Mouse (Mus musculus): ENCODE results near the gene Plxdc2.

Gene Plxdc2

DNA sequence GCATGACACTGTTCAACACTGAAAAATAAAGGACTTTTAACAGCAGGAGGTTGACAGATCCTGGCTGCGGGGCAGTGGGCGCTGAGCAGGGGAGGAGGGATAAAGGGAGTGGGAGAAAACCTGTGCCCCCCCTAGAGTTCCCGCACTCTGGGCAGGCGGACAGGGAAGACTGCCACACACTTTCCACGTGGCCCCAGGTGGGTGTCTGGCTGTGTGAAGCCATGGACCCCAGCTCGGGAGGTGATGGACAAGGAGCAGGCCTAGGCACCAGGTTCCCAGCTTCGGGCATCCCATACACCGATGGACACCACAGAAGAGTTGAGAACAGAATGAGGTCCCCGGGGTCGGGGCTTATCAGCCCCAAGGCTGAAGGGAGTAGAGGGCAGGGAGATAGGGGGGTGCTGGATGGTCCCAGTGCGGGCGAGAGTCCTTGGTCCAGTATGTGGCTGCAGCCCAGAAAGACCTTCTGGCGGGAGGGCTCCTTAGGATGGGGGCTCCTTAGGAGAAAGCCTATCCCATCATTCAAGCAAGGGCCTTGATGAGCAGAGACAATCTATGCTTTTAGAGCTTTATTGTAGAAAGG, 215.2 kb downstream of the Plxdc2 start:
- in situ Hi-C loops (cut with MboI), result no loop called here

GRCm38 (mm10) chr2:16576566-16576965, 220.5 kb downstream of the Plxdc2 start:
- in situ Hi-C loops (cut with MboI), result no loop called here

DNA sequence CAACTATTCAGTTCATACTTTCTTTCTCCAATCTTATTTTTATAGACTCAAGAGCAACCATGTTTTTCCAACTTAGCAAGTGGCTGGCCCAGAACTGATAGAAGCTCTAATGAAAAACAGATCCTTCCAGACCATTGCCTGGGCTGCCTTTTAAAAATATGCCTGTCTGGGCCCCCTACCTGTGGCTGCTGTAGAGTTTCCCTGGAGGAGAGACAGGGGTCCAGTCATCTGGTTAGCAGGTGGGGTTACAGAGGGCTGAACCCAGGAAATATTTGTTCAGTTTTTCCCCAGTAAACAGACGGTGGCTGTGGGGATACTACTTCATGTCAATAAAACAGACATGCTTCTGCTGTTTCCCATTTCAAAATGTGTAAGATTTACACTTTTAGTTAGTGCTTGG, 222.0 kb downstream of the Plxdc2 start:
- in situ Hi-C loops (cut with MboI), result no loop called here

GRCm38 (mm10) chr2:16588546-16588945, 232.4 kb downstream of the Plxdc2 start:
- in situ Hi-C loops (cut with MboI), result no loop called here

DNA sequence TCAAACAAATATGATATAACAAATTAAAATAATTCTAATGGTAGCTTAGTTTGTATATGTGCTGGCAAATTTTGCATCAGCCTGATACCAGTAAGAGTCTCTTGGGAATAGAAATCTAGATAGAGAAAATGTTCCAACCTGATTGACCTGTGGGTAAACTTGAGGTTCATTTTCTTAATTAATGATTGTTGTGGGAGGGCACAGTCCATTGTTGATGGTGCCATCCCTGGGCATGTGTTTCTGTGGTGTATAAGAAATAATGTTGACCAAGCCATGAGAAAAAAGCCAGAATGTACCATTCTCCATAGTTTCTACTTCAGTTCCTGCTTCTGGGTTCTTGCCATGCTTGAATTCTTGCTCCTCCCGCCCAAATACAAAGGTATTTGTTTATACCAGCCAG, 239.3 kb downstream of the Plxdc2 start:
- in situ Hi-C loops (cut with MboI), result no loop called here

DNA sequence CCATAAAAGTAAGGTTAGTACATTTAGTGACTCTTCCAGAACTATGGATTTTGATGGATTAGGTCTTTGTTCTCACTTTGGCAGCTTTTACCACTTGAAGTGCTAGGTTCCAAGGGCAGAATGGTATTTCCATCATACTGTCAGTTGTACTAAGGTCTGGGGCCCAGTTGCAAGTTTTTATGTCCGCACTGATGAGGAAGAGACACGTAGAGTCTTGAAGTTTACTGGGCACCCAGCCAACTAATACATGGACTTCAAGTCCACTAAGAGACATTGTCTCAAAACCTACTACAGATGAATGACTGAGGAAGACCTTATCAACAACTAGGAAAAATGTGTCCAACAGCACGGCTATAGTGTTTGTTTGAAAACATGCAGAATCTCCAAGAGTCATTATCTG, 242.1 kb downstream of the Plxdc2 start:
- in situ Hi-C loops (cut with MboI), result no loop called here

DNA sequence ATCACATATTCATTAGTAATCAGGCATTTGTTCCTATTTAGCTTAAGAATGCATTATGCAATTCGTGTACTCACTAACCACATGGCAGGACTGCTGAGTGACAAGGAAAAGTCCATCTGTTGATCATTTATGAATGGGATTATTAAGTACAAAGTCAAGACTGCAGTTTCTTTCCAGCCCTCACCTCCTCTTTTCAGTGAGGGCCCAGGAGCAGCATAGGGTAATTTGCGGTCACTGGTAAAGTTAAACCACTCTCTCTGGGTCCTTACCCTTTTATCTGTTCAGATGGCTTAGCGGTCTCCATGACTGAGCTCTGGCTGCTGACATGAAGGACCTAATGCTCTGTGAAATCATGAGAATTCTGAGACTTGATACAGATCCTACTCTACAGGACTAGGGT, 248.2 kb downstream of the Plxdc2 start:
- in situ Hi-C loops (cut with MboI), result no loop called here

GRCm38 (mm10) chr2:16607792-16608586, 251.9 kb downstream of the Plxdc2 start:
- in situ Hi-C loops (cut with MboI), result no loop called here

- in situ Hi-C loops (cut with MboI), result no loop called here
Observed at GRCm38 (mm10) chr2:16642061-16642460, 286.0 kb downstream of the Plxdc2 start.

- in situ Hi-C loops (cut with MboI), result no loop called here
Observed at GRCm38 (mm10) chr2:16651713-16652112, 295.6 kb downstream of the Plxdc2 start.

- in situ Hi-C loops (cut with MboI), result no loop called here
Observed at GRCm38 (mm10) chr2:16664516-16664915, 308.4 kb downstream of the Plxdc2 start.

GRCm38 (mm10) chr2:16668391-16668790, 312.3 kb downstream of the Plxdc2 start:
- in situ Hi-C loops (cut with MboI), result no loop called here

DNA sequence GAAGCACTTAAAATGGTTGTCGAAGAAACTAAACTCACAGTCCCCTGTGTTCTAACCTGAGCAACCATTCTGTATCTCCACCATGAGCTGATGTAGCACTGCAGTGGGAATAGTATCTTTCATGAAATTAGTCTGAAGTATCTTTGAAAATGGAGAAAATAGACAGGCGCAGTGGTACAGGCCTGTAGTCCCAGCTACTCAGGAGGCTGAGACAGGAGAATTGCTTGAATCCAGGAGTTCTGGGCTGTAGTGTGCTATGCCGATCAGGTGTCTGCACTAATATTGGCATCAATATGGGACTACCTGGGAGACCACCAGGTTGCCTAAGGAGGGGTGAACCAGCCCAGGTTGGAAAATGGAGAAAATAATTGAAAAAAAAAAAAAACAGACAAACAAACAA, 326.8 kb downstream of the Plxdc2 start:
- in situ Hi-C loops (cut with MboI), result no loop called here

- in situ Hi-C loops (cut with MboI), result no loop called here
Observed at GRCm38 (mm10) chr2:16683739-16684138, 327.6 kb downstream of the Plxdc2 start.

DNA sequence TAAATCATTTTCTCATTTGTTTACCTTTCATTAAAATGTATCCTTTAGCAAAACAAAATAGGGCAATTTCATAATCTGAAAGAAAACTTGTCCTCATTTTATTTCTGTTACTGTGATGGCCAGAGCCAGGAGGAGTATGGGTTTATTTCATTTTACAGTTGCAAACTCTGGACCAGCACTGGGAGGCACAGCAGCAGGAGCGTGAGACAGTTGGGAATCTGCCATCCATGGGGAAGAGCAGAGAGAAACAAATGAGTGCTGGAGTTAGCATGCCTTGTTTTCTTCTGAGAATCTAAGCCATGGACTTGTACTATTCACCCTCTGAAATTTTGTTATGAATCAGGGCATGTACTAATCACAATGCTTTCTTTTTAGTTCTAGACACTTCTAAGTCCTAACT, 328.4 kb downstream of the Plxdc2 start:
- in situ Hi-C loops (cut with MboI), result no loop called here

DNA sequence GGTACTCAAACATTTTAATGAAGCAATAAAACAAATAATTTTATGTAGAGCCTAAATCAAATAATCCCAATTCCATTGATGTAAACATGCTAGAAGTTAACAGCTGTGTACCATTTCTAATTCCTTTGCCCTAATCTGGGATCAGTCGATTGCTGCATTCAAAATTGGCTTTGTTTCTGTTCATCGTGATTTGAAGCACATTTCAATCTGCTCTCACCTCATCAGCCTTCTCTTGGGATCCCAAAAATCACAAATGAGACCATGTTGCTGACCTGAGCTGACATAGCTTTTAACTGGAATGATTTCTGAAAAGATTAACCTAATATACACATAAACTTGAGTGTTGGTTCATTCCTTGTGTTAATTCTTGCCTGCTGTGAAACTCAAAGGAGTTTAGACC, 340.3 kb downstream of the Plxdc2 start:
- in situ Hi-C loops (cut with MboI), result no loop called here

DNA sequence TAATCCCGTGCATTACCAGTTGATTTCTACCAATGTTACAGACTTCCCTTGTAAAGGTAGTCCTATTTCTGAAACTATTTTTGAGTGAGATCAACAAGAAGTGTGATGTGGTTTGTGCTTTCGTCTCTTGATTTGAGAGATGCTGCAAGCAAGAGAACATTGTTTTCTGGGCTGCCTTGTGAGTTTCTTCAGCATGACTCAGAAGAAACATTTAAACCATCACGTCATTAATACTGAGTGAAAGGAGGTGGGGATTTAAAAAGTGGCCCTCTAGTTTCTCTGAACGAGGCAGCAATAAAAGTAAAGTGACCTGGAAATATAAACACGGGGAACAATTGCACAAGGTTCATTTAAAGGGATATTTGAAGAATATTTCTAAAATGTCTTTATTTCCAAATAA, 341.1 kb downstream of the Plxdc2 start:
- in situ Hi-C loops (cut with MboI), result no loop called here

DNA sequence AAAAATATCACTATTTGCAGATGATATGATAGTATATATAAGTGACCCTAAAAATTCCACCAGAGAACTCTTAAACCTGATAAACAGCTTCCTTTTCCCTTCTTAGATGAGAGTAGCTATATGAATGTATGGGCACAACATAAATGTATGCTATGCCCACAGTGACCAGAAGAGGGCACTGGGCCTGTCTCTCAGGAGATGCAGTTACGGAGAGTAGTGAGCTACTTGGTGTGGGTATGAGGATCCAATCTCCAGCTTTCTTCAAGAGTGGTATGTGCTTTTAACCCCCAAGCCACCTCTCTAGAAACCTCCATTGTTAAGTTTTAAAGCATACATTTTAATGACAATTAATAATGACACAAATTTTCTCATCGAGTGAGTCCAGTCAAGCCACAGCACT, 350.1 kb downstream of the Plxdc2 start:
- in situ Hi-C loops (cut with MboI), result no loop called here

- in situ Hi-C loops (cut with MboI), result no loop called here
Observed at GRCm38 (mm10) chr2:16709885-16710284, 353.8 kb downstream of the Plxdc2 start.

DNA sequence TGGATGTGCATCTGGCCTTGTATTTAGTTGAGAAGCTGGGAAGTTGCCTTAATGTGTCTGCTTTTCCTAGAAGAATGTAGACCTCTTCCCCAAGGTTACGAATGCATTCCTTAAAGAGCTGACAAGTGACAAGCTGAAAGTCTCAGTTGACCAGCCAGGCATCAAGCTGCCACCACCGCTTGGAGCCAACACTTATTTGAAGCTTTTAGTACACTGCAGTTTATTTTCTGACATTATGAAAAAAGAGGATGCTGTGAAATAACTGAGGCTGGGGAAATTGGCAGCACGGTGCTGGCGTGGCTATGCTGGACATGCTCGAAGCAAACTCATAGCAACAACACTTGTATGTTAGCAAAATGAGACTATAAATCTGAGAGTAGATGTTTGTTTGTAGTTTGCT, 374.9 kb downstream of the Plxdc2 start:
- in situ Hi-C loops (cut with MboI), result no loop called here

- in situ Hi-C loops (cut with MboI), result no loop called here
Observed at GRCm38 (mm10) chr2:16734381-16734780, 378.3 kb downstream of the Plxdc2 start.

GRCm38 (mm10) chr2:16738241-16738640, 382.1 kb downstream of the Plxdc2 start:
- in situ Hi-C loops (cut with MboI), result no loop called here

- in situ Hi-C loops (cut with MboI), result no loop called here
Observed at GRCm38 (mm10) chr2:16741813-16742212, 385.7 kb downstream of the Plxdc2 start.

GRCm38 (mm10) chr2:16743568-16743967, 387.5 kb downstream of the Plxdc2 start:
- in situ Hi-C loops (cut with MboI), result no loop called here
